Mouse (Mus musculus): ENCODE results near the gene Ssbp3.

Ssbp3 gene

GRCm38 (mm10) chr4:106994252-106994651 lies 83.8 kb downstream of the Ssbp3 start:
- DNase-seq: peak; percentile 75

GRCm38 (mm10) chr4:106995069-106995468 lies 84.6 kb downstream of the Ssbp3 start:
- no peak for DNase-seq

GRCm38 (mm10) chr4:106995513-106995912 lies 85.0 kb downstream of the Ssbp3 start:
- no peak for DNase-seq

GRCm38 (mm10) chr4:106996305-106997076 lies 86.0 kb downstream of the Ssbp3 start:
- no peak for DNase-seq

GRCm38 (mm10) chr4:107001259-107001810 lies 90.8 kb downstream of the Ssbp3 start:
- DNase-seq: no peak

- no peak for DNase-seq
Observed at GRCm38 (mm10) chr4:107001916-107002488, 91.5 kb downstream of the Ssbp3 start.

- peak; percentile 82 for DNase-seq
Observed at GRCm38 (mm10) chr4:107002517-107003165, 92.1 kb downstream of the Ssbp3 start.

GRCm38 (mm10) chr4:107003199-107003598 lies 92.7 kb downstream of the Ssbp3 start:
- DNase-seq: peak; percentile 77

- no peak for DNase-seq
Observed at GRCm38 (mm10) chr4:107003786-107004185, 93.3 kb downstream of the Ssbp3 start.

- no peak for DNase-seq
Observed at GRCm38 (mm10) chr4:107004346-107004745, 93.8 kb downstream of the Ssbp3 start.

- DNase-seq: no peak
Observed at GRCm38 (mm10) chr4:107005166-107005565, 94.7 kb downstream of the Ssbp3 start.

GRCm38 (mm10) chr4:107006229-107006628 lies 95.7 kb downstream of the Ssbp3 start:
- DNase-seq: peak; percentile 76

GRCm38 (mm10) chr4:107006807-107007206 lies 96.3 kb downstream of the Ssbp3 start:
- DNase-seq: no peak

- DNase-seq: no peak
Observed at GRCm38 (mm10) chr4:107007359-107007758, 96.9 kb downstream of the Ssbp3 start.

GRCm38 (mm10) chr4:107008161-107008560 lies 97.7 kb downstream of the Ssbp3 start:
- no peak for DNase-seq

- peak; percentile 81 for DNase-seq
Observed at GRCm38 (mm10) chr4:107009548-107009947, 99.0 kb downstream of the Ssbp3 start.

- DNase-seq: no peak
Observed at GRCm38 (mm10) chr4:107011325-107012004, 101.0 kb downstream of the Ssbp3 start.

GRCm38 (mm10) chr4:107012005-107012478 lies 101.5 kb downstream of the Ssbp3 start:
- no peak for DNase-seq

GRCm38 (mm10) chr4:107012574-107012973 lies 102.1 kb downstream of the Ssbp3 start:
- peak; percentile 93 for DNase-seq

GRCm38 (mm10) chr4:107013119-107013816 lies 102.8 kb downstream of the Ssbp3 start:
- DNase-seq: no peak

GRCm38 (mm10) chr4:107013817-107014260 lies 103.3 kb downstream of the Ssbp3 start:
- no peak for DNase-seq

- peak; percentile 66 for DNase-seq
Observed at GRCm38 (mm10) chr4:107015971-107016511, 105.5 kb downstream of the Ssbp3 start.

All from cerebellum, adult 9-11 months (tissue).